Mouse (Mus musculus) CH12.LX (cell line): ENCODE measurements around the gene Tchp.

ENCODE experiments used
- CTCF ChIP-seq, 2 experiments: IDR thresholded peaks in 1 of 2; conservative IDR thresholded peaks in 1 of 2; 2 replicates each; pipeline ENCODE4 v1.5.1; 2011 to 2012; ENCODE audit warnings: low read depth in 2 of 2, low read length in 2 of 2, improper control_type of control experiment in 1 of 2, inconsistent platforms in 1 of 2, mild to moderate bottlenecking in 1 of 2, moderate library complexity in 1 of 2
- ELF1 ChIP-seq: IDR thresholded peaks from 2 replicates; pipeline ENCODE4 v1.6.1; 2014; ENCODE audit warnings: low read depth, mild to moderate bottlenecking, inconsistent platforms, low read length, improper control_type of control experiment
- EP300 ChIP-seq: IDR thresholded peaks from 2 replicates; pipeline ENCODE4 v1.6.1; 2011; ENCODE audit warnings: low read length, improper control_type of control experiment
- ETS1 ChIP-seq: conservative IDR thresholded peaks from 2 replicates; pipeline ENCODE4 v1.6.1; 2012; ENCODE audit warnings: low read depth, mild to moderate bottlenecking, inconsistent platforms, low read length, improper control_type of control experiment, moderate library complexity
- JUND ChIP-seq: conservative IDR thresholded peaks from 2 replicates; pipeline ENCODE4 v1.6.1; 2011; ENCODE audit warnings: low read depth, low read length, improper control_type of control experiment
- KAT2A ChIP-seq: IDR thresholded peaks from 2 replicates; pipeline ENCODE4 v1.6.1; 2012; ENCODE audit warnings: low read length, improper control_type of control experiment, inconsistent platforms; ENCODE audit not compliant: insufficient replicate concordance
- MEF2A ChIP-seq: IDR thresholded peaks from 2 replicates; pipeline ENCODE4 v1.6.1; 2014; ENCODE audit warnings: low read depth, mild to moderate bottlenecking, inconsistent platforms, low read length, improper control_type of control experiment, borderline replicate concordance
- MYC ChIP-seq: IDR thresholded peaks from 2 replicates; pipeline ENCODE4 v1.6.1; 2011; ENCODE audit warnings: low read depth, mild to moderate bottlenecking, improper control_type of control experiment, low read length
- NELFE ChIP-seq: IDR thresholded peaks from 2 replicates; pipeline ENCODE4 v1.6.1; 2011; ENCODE audit warnings: low read depth, low read length, improper control_type of control experiment
- POLR2A ChIP-seq: IDR thresholded peaks from 2 replicates; pipeline ENCODE4 v1.6.1; 2011; ENCODE audit warnings: low read depth, mild to moderate bottlenecking, improper control_type of control experiment, low read length
- RCOR1 ChIP-seq: conservative IDR thresholded peaks from 2 replicates; pipeline ENCODE4 v1.6.1; 2012; ENCODE audit warnings: low read depth, mild to moderate bottlenecking, inconsistent platforms, low read length, improper control_type of control experiment
- USF2 ChIP-seq: conservative IDR thresholded peaks from 2 replicates; pipeline ENCODE4 v1.6.1; 2011; ENCODE audit warnings: low read depth, low read length, improper control_type of control experiment
- ZC3H11A ChIP-seq: IDR thresholded peaks from 2 replicates; pipeline ENCODE4 v1.6.1; 2012; ENCODE audit warnings: low read depth, mild to moderate bottlenecking, inconsistent platforms, low read length, improper control_type of control experiment
- ZNF384 ChIP-seq: IDR thresholded peaks from 2 replicates; pipeline ENCODE4 v1.6.1; 2012; ENCODE audit warnings: low read depth, low read length, improper control_type of control experiment, inconsistent platforms

DNA sequence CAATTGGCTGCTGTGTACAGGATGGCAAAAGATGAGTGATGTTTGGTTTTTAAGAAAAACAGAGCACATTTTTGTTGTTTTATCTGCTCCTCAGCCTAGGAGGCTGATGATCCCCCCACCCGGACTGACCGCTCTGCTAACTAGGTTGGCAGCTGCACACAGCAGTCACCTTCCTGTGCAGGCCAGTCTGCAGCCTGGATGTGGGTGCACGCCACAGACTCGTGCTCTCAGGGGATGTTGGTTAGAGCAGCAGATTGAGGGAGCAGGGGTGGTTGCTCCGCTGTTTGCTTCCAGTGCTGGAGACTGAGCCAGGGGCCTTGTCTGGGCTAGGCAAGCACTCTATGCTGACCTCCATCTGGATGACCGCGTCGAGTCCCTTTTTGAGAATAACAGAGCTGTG, 62.2 kb downstream of the Tchp start:
- TF ChIP-seq EP300 (no peak), KAT2A (no peak), USF2 (no peak), POLR2A (no peak), MEF2A (no peak), ZC3H11A (no peak), NELFE (no peak), RCOR1 (no peak), ZNF384 (no peak), CTCF (conservative IDR thresholded peaks at IDR 0.05 in 1 of 2, IDR thresholded peaks at IDR 0.05 in 1 of 2; ENCODE audit: low read depth in 2 of 2, low read length in 2 of 2) (no peak), ELF1 (no peak), MYC (no peak), JUND (no peak), ETS1 (no peak)
